Comparison of ENCODE assay signal across 11 mouse cellular contexts in genomic region chr17:52603411-52603810, GRCm38 (mm10). TPM values are rescaled to one million over a fixed set of nuclear protein-coding genes. Genes with fewer than 3 reads are reported as not detected.
DNase-seq lines count a peak whose midpoint lies in the region; ATAC-seq and TF ChIP-seq lines count a peak whose summit lies in the region.
"Had no signal": no experiment of that assay in that cellular context is flagged by ENCODE, and none has a peak within 500 bp of the region (broad histone marks: within the 10 kb centered on the region; RNA-seq: fewer than 3 reads in every experiment).

No protein-coding gene starts in this region.

- no peaks in the 10 kb centered on the region for H3K36me3 ChIP-seq in midbrain, embryonic 12.5 days
- no peaks in the 10 kb centered on the region for H3K36me3 ChIP-seq in liver, embryonic 11.5 days (ENCODE audit: control insufficient read depth, insufficient read depth, low read length)
- H3K36me3 ChIP-seq: heart, embryonic 13.5 days had no signal

- TF ChIP-seq POLR2A in brain, embryonic 14.5 days (IDR thresholded peaks at IDR 0.05; ENCODE audit: borderline replicate concordance, extremely low read depth, insufficient read depth, insufficient read length, poor library complexity, severe bottlenecking) = no peak

- H3K9ac ChIP-seq in midbrain, embryonic 12.5 days (replicated peaks) = no peak overlapping the region
- no peak overlapping the region for H3K9ac ChIP-seq in liver, embryonic 11.5 days (ENCODE audit: low read depth, low read length)
- H3K9ac ChIP-seq: heart, embryonic 13.5 days; liver, postnatal 0 days had no signal

- TF ChIP-seq CTCF in brain, embryonic 14.5 days (IDR thresholded peaks at IDR 0.05; ENCODE audit: borderline replicate concordance, extremely low read depth, insufficient read depth, insufficient read length) = no peak

- H3K4me2 ChIP-seq in midbrain, embryonic 12.5 days (replicated peaks) = peak overlapping the region; percentile 95
- H3K4me2 ChIP-seq in liver, embryonic 11.5 days = no peak overlapping the region
- H3K4me2 ChIP-seq: heart, embryonic 13.5 days had no signal

- peak overlapping the region; percentile 64 for H3K4me3 ChIP-seq in midbrain, embryonic 12.5 days
- no peak overlapping the region for H3K4me3 ChIP-seq in liver, embryonic 11.5 days (ENCODE audit: low read depth, low read length)
- H3K4me3 ChIP-seq: erythroblast, embryonic 14.5 days had no signal

- no peaks in the 10 kb centered on the region for H3K9me3 ChIP-seq in midbrain, embryonic 12.5 days
- H3K9me3 ChIP-seq in liver, embryonic 11.5 days (ENCODE audit: control insufficient read depth, low read length) = no peaks in the 10 kb centered on the region
- H3K9me3 ChIP-seq: heart, embryonic 13.5 days had no signal

- no peak for ATAC-seq in midbrain, embryonic 12.5 days (ENCODE audit: low FRiP score, low read depth)
- ATAC-seq in liver, embryonic 11.5 days (replicated peaks; ENCODE audit: low FRiP score) = no peak
- ATAC-seq: liver, postnatal 0 days had no signal

- DNase-seq in 3T3-L1 (ENCODE audit: low read depth, low spot score) = peak; percentile 7
- DNase-seq in brain, embryonic 14.5 days (ENCODE audit: low read depth) = peak; percentile 33
- DNase-seq in forelimb bud, embryonic 11.5 days (ENCODE audit: low read depth, low spot score) = peak; percentile 49
- DNase-seq in liver, embryonic 11.5 days (ENCODE audit: low spot score) = no peak
- DNase-seq in right cerebral cortex, postnatal 25 days = no peak
- DNase-seq in layer of hippocampus, adult 8-10 months (ENCODE audit: low spot score in 2 of 2) = no peak
- no peak for DNase-seq in cerebellum, adult 9-11 months
- DNase-seq: liver, postnatal 0 days had no signal

- WGBS in midbrain, embryonic 12.5 days = 7% methylated on average over 5 of the region's 5 CpGs
- 8% methylated on average over 5 of the region's 5 CpGs for WGBS in liver, embryonic 11.5 days

- H3K27me3 ChIP-seq in midbrain, embryonic 12.5 days = peaks cover 12% of the 10 kb centered on the region
- peaks cover 38% of the 10 kb centered on the region for H3K27me3 ChIP-seq in liver, embryonic 11.5 days (replicated peaks; ENCODE audit: control insufficient read depth, insufficient read depth, low read length)

- H3K4me1 ChIP-seq in midbrain, embryonic 12.5 days = peaks cover 3% of the 10 kb centered on the region; the same call in 1 of the 2 replicates
- H3K4me1 ChIP-seq in liver, embryonic 11.5 days (replicated peaks; ENCODE audit: control insufficient read depth, insufficient read depth, low read length) = no peaks in the 10 kb centered on the region

- no peak overlapping the region for H3K27ac ChIP-seq in midbrain, embryonic 12.5 days (replicated peaks)
- no peak overlapping the region for H3K27ac ChIP-seq in liver, embryonic 11.5 days (ENCODE audit: low read depth, low read length)
- H3K27ac ChIP-seq: heart, embryonic 13.5 days had no signal

RNA-seq across cellular contexts. Expression of gene Kcnh8, which starts 0.9 kb away (rescaled TPM):
- 5.7 and 6.6 TPM in 2 replicates for polyA plus RNA-seq in brain, embryonic 14.5 days (2012; rRNA removed)
- polyA plus RNA-seq in midbrain, embryonic 12.5 days (2016; fragmentation: Nextera tagmentation; extraction: Ambion mirVana) = 3.3 and 4.1 TPM in 2 replicates
- polyA plus RNA-seq in liver, embryonic 11.5 days (2014; fragmentation: Nextera tagmentation; extraction: Ambion mirVana) = 0.04 TPM in 1 of 2 replicates, not detected in the other
- under 1 TPM; 0.67 to 0.83 (median 0.81) TPM for total RNA-seq in layer of hippocampus, adult 8-10 months (2022)
- polyA plus RNA-seq: erythroblast, embryonic 14.5 days; heart, embryonic 13.5 days; liver, postnatal 0 days had no signal

Comparison
In these comparisons a context has a peak if more than half of its experiments do, and no peak if none do; other contexts are left out.
1. DNase-seq: peak in 3T3-L1 (single experiment), brain, embryonic 14.5 days (single experiment) and forelimb bud, embryonic 11.5 days (single experiment); none in liver, embryonic 11.5 days (single experiment), right cerebral cortex, postnatal 25 days (single experiment), layer of hippocampus, adult 8-10 months (0 of 2) and cerebellum, adult 9-11 months (single experiment).